In genomic region chr8:88324760-88325159, GRCm38 (mm10) we compare ENCODE assay signal across 12 mouse cellular contexts.
"Had no signal": no experiment of that assay in that cellular context is flagged by ENCODE, and none has a peak within 500 bp of the region (broad histone marks: within the 10 kb centered on the region; RNA-seq: fewer than 3 reads in every experiment).

No protein-coding gene starts in this region.

- H3K9me3 ChIP-seq: limb, embryonic 10.5 days; liver, embryonic 13.5 days; midbrain, embryonic 13.5 days; neural tube, embryonic 15.5 days had no signal

- H3K4me2 ChIP-seq: liver, embryonic 13.5 days; midbrain, embryonic 13.5 days; neural tube, embryonic 15.5 days had no signal

- H3K9ac ChIP-seq: liver, embryonic 13.5 days; liver, postnatal 0 days; midbrain, embryonic 13.5 days; neural tube, embryonic 15.5 days had no signal

- H3K4me3 ChIP-seq: layer of hippocampus, adult 2 months; limb, embryonic 10.5 days; liver, embryonic 13.5 days; midbrain, embryonic 13.5 days; neural tube, embryonic 15.5 days had no signal

- H3K27ac ChIP-seq: layer of hippocampus, adult 2 months; limb, embryonic 10.5 days; liver, embryonic 13.5 days; midbrain, embryonic 13.5 days; neural tube, embryonic 15.5 days had no signal

- H3K27me3 ChIP-seq: liver, embryonic 13.5 days; midbrain, embryonic 13.5 days; neural tube, embryonic 15.5 days had no signal

- DNase-seq: kidney, adult 18-20 months; kidney, postnatal 10 days; kidney, postnatal 4 days; liver, embryonic 13.5 days; liver, postnatal 0 days; right cerebral cortex, adult 18-20 months; right cerebral cortex, postnatal 25 days; thymus, postnatal 36 days had no signal

- H3K4me1 ChIP-seq: liver, embryonic 13.5 days; midbrain, embryonic 13.5 days; neural tube, embryonic 15.5 days had no signal

- ATAC-seq: liver, postnatal 0 days; midbrain, embryonic 13.5 days had no signal
